Mouse (Mus musculus): Measurements from ENCODE around the gene Pipox.

Gene Pipox

GRCm38 (mm10) chr11:77843068-77843905 is 50.6 kb downstream of the Pipox start:
- DNase-seq: no peak

DNA sequence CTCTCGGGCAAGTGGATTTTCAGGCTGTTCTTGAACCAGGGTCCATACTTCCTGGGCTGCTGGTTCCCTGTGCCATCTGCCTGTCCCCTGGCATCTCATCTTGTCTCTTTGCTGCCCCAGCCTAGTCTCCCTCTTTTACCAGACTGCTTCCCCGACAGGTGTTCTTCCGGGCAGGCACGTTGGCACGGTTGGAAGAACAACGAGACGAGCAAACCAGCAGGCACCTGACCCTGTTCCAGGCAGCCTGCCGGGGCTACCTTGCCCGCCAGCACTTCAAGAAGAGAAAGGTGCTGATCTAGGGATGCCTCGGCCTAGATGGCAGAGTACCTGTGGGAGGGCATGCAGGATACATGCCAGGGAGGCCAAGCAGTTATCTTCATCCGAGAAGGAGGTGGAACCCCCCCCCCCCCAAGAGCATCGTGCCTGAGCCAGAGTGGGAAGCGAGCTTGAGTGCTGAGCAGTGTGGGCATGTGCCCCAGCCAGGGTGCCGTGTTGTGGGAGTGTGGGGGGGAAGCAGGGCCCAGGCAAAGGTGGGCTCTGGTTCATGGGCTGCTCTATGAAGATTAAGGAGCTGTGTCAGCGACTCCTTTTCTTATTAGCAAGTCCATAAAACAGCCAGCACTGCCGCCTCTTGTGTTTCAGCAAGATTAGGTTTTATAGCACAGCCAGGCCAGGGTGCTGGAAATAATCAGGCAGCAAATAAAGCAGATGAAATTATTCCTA is 53.2 kb downstream of the Pipox start:
- no peak for DNase-seq

GRCm38 (mm10) chr11:77837856-77838255 is 56.0 kb downstream of the Pipox start:
- DNase-seq: no peak

GRCm38 (mm10) chr11:77836751-77837150 is 57.1 kb downstream of the Pipox start:
- DNase-seq: no peak

GRCm38 (mm10) chr11:77836290-77836689 is 57.6 kb downstream of the Pipox start:
- DNase-seq: peak; percentile 49

DNA sequence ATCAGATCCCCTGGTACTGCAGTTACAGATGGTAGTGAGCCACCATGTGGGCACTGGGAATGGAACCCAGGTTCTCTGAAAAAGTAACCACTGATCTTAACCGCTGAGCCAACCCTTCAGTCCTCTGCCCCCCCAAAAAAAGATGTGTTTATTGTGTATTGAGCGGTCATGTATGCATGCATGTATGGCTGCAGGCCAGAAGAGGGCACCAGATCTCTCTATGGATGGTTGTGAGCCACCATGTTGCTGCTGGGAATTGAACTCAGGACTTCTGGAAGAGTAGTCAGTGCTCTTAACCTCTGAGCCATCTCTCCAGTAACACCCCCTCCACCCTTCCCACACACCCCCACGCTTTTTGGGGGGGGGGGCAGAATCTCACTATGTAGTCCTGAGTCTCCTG is 58.8 kb downstream of the Pipox start:
- DNase-seq: peak; percentile 11

DNA sequence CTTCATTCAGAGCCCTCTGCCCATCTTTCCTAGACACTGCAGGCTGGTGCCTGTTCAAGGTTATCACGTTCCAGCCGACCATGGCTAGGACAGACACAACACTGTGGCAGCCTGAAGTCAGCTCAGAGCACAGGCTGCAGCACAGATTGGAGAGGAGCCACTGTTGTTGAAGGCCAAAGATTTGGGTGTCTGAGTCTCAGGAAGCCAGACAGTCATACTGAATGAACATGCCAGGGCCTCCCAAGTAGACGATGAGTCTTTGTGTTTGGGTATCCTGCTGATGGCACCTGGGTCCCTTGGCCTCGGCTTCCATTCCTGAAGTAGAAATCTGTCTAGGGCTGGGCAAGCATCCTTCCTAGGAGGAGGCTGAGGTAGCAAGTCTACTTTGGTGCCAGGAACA is 61.4 kb downstream of the Pipox start:
- no peak for DNase-seq

DNA sequence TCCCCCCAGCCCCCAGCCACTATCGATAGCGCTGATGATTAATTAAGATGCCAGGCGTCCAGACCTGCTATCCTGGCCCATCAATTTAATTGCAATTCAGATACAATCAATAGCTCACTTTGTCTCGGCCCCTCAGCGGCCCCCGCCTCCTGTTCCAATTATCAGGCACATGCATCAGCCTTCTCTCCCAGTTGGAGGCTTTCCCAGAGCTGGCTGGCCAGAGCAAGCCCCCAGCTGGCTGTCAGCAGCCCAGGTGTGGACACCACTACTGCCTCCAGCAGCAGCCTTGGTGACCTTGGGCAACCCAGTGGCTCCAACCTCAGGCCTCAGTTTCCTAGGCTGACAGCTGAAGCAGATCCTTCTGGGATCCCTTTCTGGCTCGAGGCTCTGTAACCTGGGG is 63.0 kb downstream of the Pipox start:
- peak; percentile 68 for DNase-seq
